Mouse (Mus musculus): ENCODE measurements at regions not wholly inside any gene's neighbourhood (a gene's known extent, or its start where the extent isn't known, plus 50 kb on each side); places are given as distances from the start of the nearest gene placed in this dataset.

DNA sequence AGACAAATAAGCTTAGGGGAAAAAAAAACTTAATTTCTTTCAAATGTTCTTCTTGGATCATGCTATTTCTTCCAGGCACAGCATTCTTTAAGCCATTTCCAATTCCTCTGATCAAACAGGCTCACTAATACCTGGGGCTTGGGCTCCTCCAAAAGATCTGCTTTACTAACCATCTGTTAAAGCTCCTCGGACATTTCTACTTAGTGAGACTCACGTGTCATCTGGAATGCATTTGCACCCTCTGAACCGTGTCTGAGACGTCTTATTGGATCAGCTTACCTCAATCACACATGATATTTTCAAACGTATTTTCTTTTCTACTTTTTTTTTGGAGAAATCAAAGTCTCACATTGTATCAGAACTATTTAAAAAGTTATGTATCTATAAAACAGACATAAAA is 132.4 kb downstream of the Npr3 start:
- intact Hi-C loops (cut with DNase I), result no loop called here
- no peak for DNase-seq (ENCODE audit: extremely low spot score in 1 of 2, low spot score in 2 of 2)

GRCm38 (mm10) chr15:11770596-11770995 is 136.5 kb downstream of the Npr3 start:
- intact Hi-C loops (cut with DNase I), result no loop called here

DNA sequence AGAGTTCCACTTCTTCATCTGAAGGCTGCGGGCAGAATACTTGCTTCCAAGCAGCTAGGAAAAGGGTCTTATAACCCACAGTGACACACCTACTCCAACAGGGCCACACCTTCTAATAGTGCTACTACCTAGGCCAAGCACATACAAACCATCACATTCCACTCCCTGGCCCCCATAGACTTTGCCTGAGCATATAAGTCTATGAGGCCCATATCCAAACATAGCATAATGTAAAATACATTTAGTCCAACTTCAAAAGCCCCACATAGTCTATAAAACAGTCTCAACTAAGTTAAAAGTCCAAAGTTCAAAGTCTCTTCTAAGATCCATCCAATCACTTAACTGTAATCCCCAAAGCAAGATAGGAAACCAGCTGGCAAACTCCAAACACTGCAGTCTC is 149.1 kb downstream of the Npr3 start:
- no peak for DNase-seq (ENCODE audit: extremely low spot score in 1 of 2, low spot score in 2 of 2)
- intact Hi-C loops (cut with DNase I), result no loop called here

More at GRCm38 (mm10) chr15:11770596-11770995, 136.5 kb downstream of the Npr3 start:
- no peak for DNase-seq (ENCODE audit: extremely low spot score in 1 of 2, low spot score in 2 of 2)

- intact Hi-C loops (cut with DNase I), result no loop called here
- DNase-seq (ENCODE audit: extremely low spot score in 1 of 2, low spot score in 2 of 2), result no peak
Observed at GRCm38 (mm10) chr15:11756786-11757185, 150.3 kb downstream of the Npr3 start.

- peak in 1 of 2 experiments; percentile 57 for DNase-seq (ENCODE audit: extremely low spot score in 1 of 2, low spot score in 2 of 2)
- intact Hi-C loops (cut with DNase I), result loop anchor here (2.0 kb wide), 2 partner anchors 154 to 214 kb away; partner anchors contain the start of gene Npr3
Observed at GRCm38 (mm10) chr15:11753216-11753615, 153.9 kb downstream of the Npr3 start.

GRCm38 (mm10) chr15:11750893-11751292 is 156.2 kb downstream of the Npr3 start:
- DNase-seq (ENCODE audit: extremely low spot score in 1 of 2, low spot score in 2 of 2), result no peak
- intact Hi-C loops (cut with DNase I), result no loop called here

DNA sequence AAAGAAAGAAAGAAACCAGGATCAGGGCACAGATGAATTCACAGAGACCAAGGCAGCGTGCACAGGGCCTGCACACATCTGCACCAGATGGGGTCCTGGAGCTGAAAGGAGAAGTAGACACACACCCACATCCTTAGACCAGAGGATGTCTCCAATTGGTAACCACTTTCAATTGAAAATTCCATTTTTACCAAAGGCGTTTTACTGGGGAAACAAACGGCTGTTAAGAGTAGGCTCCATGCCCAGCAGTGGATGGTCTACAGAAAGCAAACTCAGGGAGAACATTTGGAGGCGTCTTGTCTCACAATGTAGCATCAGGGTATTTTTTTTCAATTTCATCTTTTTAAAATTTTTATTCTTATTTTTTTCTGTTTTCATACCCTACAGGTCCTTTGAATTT is 157.6 kb downstream of the Npr3 start:
- intact Hi-C loops (cut with DNase I), result no loop called here
- DNase-seq (ENCODE audit: extremely low spot score in 1 of 2, low spot score in 2 of 2), result no peak

DNA sequence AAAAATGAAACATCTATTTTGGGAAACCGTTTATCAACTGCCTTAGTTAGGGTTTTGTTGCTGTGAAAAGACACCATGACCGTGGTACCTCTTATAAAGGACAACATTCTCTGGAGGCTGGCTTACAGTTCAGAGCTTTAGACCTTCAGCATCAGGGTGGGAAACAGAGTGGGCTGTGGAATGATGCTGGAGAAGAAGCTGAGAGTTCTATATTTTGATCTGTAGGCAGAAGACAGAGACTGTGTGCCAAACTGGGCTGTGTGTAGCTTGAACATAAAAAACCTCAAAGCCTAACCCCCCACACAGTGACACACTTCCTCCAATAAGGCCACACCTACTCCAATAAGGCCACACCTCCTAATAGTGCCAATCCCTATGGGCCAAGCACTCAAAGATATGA is 158.8 kb downstream of the Npr3 start:
- intact Hi-C loops (cut with DNase I), result no loop called here
- DNase-seq (ENCODE audit: extremely low spot score in 1 of 2, low spot score in 2 of 2), result no peak

GRCm38 (mm10) chr15:11746754-11747153 is 160.3 kb downstream of the Npr3 start:
- intact Hi-C loops (cut with DNase I), result no loop called here
- no peak for DNase-seq (ENCODE audit: extremely low spot score in 1 of 2, low spot score in 2 of 2)

GRCm38 (mm10) chr15:11745629-11746372 is 161.3 kb downstream of the Npr3 start:
- intact Hi-C loops (cut with DNase I), result no loop called here
- DNase-seq (ENCODE audit: extremely low spot score in 1 of 2, low spot score in 2 of 2), result no peak

GRCm38 (mm10) chr15:11744903-11745302 is 162.2 kb downstream of the Npr3 start:
- intact Hi-C loops (cut with DNase I), result no loop called here
- no peak for DNase-seq (ENCODE audit: extremely low spot score in 1 of 2, low spot score in 2 of 2)

GRCm38 (mm10) chr15:11744296-11744695 is 162.8 kb downstream of the Npr3 start:
- no peak for DNase-seq (ENCODE audit: extremely low spot score in 1 of 2, low spot score in 2 of 2)
- intact Hi-C loops (cut with DNase I), result no loop called here

- intact Hi-C loops (cut with DNase I), result no loop called here
- no peak for DNase-seq (ENCODE audit: extremely low spot score in 1 of 2, low spot score in 2 of 2)
Observed at GRCm38 (mm10) chr15:11742820-11743219, 164.3 kb downstream of the Npr3 start.

DNA sequence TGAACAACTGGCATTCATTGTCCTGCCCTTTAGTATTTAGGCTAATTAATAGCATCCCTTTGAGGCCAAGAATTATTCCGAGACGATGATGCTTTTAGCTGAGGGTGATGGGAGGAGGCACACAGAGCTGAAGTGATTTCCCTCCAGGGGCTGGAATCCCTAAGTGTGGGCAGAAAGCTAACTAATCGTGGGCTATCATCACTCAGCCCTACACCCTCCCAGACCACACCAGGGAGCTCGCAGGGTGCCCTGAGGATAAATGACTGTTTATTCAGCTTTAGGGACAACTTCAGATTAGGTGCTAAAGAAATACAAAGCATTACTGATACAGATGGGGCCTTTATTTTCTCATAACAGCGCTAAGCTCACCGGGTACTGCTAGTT is 164.7 kb downstream of the Npr3 start:
- intact Hi-C loops (cut with DNase I), result no loop called here
- no peak for DNase-seq (ENCODE audit: extremely low spot score in 1 of 2, low spot score in 2 of 2)

DNA sequence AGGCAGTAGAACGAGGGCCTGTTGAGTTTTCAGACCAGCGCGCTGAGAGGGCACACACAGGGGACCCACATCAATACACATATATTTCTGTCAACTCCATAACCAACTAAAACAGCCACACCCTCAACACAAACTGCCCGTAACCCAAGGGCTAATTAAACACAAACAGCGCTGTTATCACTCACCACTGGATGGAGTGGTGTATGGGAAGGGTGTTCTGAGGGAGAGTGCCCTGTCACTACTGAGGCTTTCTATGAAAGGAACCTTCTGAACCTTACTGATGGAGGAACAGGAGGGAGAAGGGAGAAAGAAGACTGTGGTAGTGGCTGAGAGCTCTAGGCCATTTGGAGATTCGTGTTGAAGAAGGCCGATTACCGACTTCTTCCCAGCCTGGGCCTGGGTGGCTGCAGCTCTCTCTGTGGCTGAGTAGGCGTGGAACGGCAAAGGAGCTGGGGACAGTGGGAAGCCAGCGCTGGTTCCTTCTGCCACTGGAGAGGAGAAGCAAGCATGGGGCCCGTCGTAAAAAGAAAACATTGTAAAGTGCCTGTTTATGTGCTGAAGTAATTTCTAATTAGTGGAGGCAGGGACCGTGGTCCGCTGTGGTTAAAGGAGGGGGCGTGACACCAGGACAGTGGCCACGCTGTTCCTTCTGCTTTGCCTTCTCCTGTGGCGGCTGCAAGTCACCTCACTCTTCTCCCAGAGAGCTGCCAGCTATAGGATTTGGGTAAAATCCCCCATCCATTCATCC is 165.3 kb downstream of the Npr3 start:
- peak in 1 of 2 experiments; percentile 22 for DNase-seq (ENCODE audit: extremely low spot score in 1 of 2, low spot score in 2 of 2)
- intact Hi-C loops (cut with DNase I), result no loop called here

- no peak for DNase-seq (ENCODE audit: extremely low spot score in 1 of 2, low spot score in 2 of 2)
- intact Hi-C loops (cut with DNase I), result loop anchor here (10.0 kb wide), 1 partner anchor 133 kb away; no protein-coding TSS in a partner anchor
Observed at GRCm38 (mm10) chr15:11737436-11738000, 169.6 kb downstream of the Npr3 start.

GRCm38 (mm10) chr15:11734639-11735265 is 172.3 kb downstream of the Npr3 start:
- no peak for DNase-seq (ENCODE audit: extremely low spot score in 1 of 2, low spot score in 2 of 2)
- intact Hi-C loops (cut with DNase I), result loop anchor here (10.0 kb wide), 1 partner anchor 130 kb away; no protein-coding TSS in a partner anchor

- intact Hi-C loops (cut with DNase I), result no loop called here
- no peak for DNase-seq (ENCODE audit: extremely low spot score in 1 of 2, low spot score in 2 of 2)
Observed at GRCm38 (mm10) chr15:11729381-11729780, 177.7 kb downstream of the Npr3 start.
